Mouse (Mus musculus) B cell, adult 2 months (primary cell): Measurements from ENCODE around the gene Vmn2r93.

Experiments used
- DNase-seq, 2 experiments: peaks; one replicate each; pipeline ENCODE4 v3.0.0; 2022

The Vmn2r93 gene

DNA sequence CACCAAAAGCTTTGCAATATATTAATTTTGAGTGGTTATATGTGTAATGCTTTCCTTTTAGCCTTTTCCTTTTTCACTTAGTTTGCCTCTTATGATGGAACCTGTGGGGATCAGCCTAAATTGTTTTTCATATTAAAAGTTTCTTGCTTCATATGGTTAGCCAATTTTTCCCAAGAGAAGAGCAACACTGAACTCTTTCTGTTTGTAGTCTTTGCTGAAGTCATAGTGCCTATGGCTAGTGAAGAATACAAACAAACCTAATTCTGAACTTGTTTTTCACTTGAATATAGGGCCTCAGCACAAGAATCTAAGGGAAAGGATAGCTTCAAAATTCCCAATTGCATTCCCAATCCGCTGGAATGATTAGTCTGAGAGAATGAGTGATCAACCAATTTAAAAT lies at the start of gene Vmn2r93:
TSS of gene Vmn2r93 (plus strand) at position 301 of the 400 bp plus-strand sequence.
- DNase-seq: no peak

- no peak for DNase-seq
These were observed 20.2 kb upstream of the Vmn2r93 start, which contains the start of gene Vmn2r94 for GRCm38 (mm10) chr17:18277656-18278055. TSS of gene Vmn2r94 (minus strand) at chr17:18277756.

GRCm38 (mm10) chr17:18323031-18323430 lies 25.1 kb downstream of the Vmn2r93 start:
- DNase-seq: no peak

DNA sequence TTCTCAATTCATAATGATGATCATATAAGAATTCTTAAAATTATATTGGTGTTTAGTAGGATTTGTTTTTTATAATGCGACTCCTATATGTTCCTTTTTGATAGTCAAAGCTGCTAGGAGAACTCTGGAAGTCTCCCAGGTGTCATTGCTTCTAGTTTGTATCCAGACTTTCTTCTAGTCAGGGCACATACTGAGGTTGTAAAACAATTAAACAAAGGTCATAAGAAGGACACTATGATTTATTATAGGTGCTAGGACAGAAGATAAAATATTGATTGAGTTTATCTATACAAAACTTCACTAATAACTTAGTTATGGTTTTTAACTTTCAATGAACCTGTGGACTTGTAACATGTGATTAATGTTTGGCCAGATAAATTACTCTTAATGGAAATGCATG lies 62.1 kb downstream of the Vmn2r93 start:
- DNase-seq: no peak

GRCm38 (mm10) chr17:18360602-18361001 lies 62.7 kb downstream of the Vmn2r93 start:
- no peak for DNase-seq
